Mouse (Mus musculus) erythroblast, embryonic 14.5 days (primary cell): ENCODE data around the gene Gtf2ird1.

Source experiments
- GATA1 ChIP-seq: IDR thresholded peaks from 2 replicates; pipeline ENCODE4 v1.6.1; 2012; ENCODE audit warnings: low read length, inconsistent platforms, mixed read lengths
- TAL1 ChIP-seq: IDR thresholded peaks from 3 replicates; pipeline ENCODE4 v1.6.1; 2012; ENCODE audit warnings: low read length, inconsistent platforms, mixed read lengths

DNA sequence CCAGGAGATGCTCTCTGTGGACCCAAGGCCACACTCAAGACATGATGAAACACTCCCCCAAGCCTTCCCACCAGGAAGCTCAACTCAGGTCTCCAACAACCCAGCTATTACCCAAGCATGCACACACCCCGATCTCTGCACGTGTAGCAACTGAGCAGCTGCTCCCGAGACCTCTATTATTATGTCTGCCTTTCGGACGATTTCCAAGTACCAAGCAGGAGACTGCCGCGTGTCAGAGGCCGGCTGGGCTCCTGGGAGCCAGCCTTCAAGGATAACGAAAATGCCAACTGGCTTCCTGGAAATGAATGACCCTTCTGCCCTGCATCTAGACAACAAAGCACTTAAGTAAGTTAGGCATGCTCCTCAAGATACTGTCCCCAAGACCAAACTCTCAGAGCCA lies 2.1 kb downstream of the Gtf2ird1 start:
- no peak for TF ChIP-seq GATA1
- TF ChIP-seq TAL1: no peak
